Mouse (Mus musculus) lung, postnatal 25 days (tissue): ENCODE measurements at regions not wholly inside any gene's neighbourhood (a gene's known extent, or its start where the extent isn't known, plus 50 kb on each side); places are given as distances from the start of the nearest gene placed in this dataset.

Source experiments
- DNase-seq: peaks from one replicate; pipeline ENCODE4 v3.0.0; 2022; ENCODE audit warnings: low spot score

GRCm38 (mm10) chr12:16477572-16477971 lies 133.2 kb downstream of the Lpin1 start:
- no peak for DNase-seq

- DNase-seq = no peak
Measured at GRCm38 (mm10) chr12:16474361-16475080, 136.2 kb downstream of the Lpin1 start.

- no peak for DNase-seq
Measured at GRCm38 (mm10) chr12:16457419-16457818, 153.3 kb downstream of the Lpin1 start.

GRCm38 (mm10) chr12:16450771-16451435 lies 159.9 kb downstream of the Lpin1 start:
- no peak for DNase-seq

GRCm38 (mm10) chr12:16438717-16439116 lies 172.0 kb downstream of the Lpin1 start:
- DNase-seq = no peak

- no peak for DNase-seq
Measured at GRCm38 (mm10) chr12:16436961-16437360, 173.8 kb downstream of the Lpin1 start.

- no peak for DNase-seq
Measured at GRCm38 (mm10) chr12:16436255-16436654, 174.5 kb downstream of the Lpin1 start.

GRCm38 (mm10) chr12:16434739-16435138 lies 176.0 kb downstream of the Lpin1 start:
- no peak for DNase-seq

GRCm38 (mm10) chr12:16434225-16434624 lies 176.5 kb downstream of the Lpin1 start:
- no peak for DNase-seq

GRCm38 (mm10) chr12:16425980-16426379 lies 184.8 kb downstream of the Lpin1 start:
- DNase-seq = no peak

GRCm38 (mm10) chr12:16424526-16424925 lies 186.2 kb downstream of the Lpin1 start:
- DNase-seq = no peak

- DNase-seq = no peak
Measured at GRCm38 (mm10) chr12:16395720-16396119, 215.0 kb downstream of the Lpin1 start.

GRCm38 (mm10) chr12:16392851-16393250 lies 217.9 kb downstream of the Lpin1 start:
- no peak for DNase-seq

- no peak for DNase-seq
Measured at GRCm38 (mm10) chr12:16391630-16392269, 219.0 kb downstream of the Lpin1 start.

- DNase-seq = no peak
Measured at GRCm38 (mm10) chr12:16391163-16391562, 219.6 kb downstream of the Lpin1 start.

- DNase-seq = no peak
Measured at GRCm38 (mm10) chr12:16387035-16387434, 223.7 kb downstream of the Lpin1 start.

GRCm38 (mm10) chr12:16384396-16384795 lies 226.4 kb downstream of the Lpin1 start:
- no peak for DNase-seq

- DNase-seq = peak; percentile 57
Measured at GRCm38 (mm10) chr12:16383499-16383935, 227.2 kb downstream of the Lpin1 start.

GRCm38 (mm10) chr12:16382417-16382988 lies 228.3 kb downstream of the Lpin1 start:
- no peak for DNase-seq

- no peak for DNase-seq
Measured at GRCm38 (mm10) chr12:16381026-16381425, 229.7 kb downstream of the Lpin1 start.

- peak; percentile 3 for DNase-seq
Measured at GRCm38 (mm10) chr12:16380346-16380745, 230.4 kb downstream of the Lpin1 start.

- no peak for DNase-seq
Measured at GRCm38 (mm10) chr12:16379415-16379814, 231.4 kb downstream of the Lpin1 start.

GRCm38 (mm10) chr12:16378501-16378900 lies 232.3 kb downstream of the Lpin1 start:
- no peak for DNase-seq
